Mouse (Mus musculus) naive thymus-derived CD4-positive, alpha-beta T cell, adult 2 months (primary cell): ENCODE measurements around the gene Olfr457.
"Not testable (repeated sequence)": the region's sequence is repeated elsewhere in the genome, so short reads cannot be mapped to it uniquely, and the experiment has no call there.

Source experiments
- DNase-seq: peaks from one replicate; pipeline ENCODE4 v3.0.0-alpha.2; 2011; ENCODE audit warnings: low read depth

The Olfr457 gene

GRCm38 (mm10) chr6:42476235-42476634 is at the start of gene Olfr457:
Gene Olfr457, minus strand, starts transcription at chr6:42476335.
- no peak for DNase-seq

- DNase-seq = no peak
Observed at GRCm38 (mm10) chr6:42513461-42513860, 37.3 kb upstream of the Olfr457 start.

DNA sequence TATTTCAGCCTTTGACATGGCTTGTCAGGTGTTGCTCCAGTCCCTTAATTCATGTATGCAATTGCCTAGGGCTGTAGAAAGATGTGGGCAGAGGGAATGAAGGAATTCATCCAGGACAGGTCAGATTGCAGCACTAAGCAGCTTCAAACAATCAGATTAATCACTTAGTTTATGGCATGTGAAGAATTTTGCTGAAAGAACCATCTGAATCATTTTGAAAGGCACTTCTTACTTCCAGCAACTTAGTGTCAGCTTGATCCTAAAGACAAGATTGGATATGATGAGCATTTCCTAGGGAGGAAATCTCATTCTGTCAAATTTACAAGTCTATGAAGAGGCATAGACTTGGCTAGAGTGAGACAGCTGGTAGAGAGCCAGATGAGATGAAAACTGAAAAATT is 33.2 kb upstream of the Olfr457 start:
- DNase-seq = no peak

DNA sequence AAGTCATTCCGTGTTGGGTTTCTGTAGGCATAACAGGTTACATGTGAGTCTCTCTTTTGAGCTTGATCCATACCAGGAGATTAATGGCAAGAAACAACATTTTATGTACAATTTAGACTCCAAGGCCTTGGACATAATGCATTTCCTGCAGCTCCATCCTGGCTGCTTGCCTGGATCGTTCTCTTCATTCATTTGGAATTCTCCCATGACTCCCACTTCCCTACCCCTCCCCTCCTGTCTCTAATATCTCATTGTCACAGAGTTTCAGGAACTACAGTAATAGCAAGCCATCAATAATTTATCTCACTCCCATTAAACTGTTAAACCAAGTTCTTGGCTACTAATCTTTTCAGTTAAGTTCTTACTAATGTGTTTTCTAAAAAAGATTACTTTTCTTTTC is 27.3 kb upstream of the Olfr457 start:
- no peak for DNase-seq

- no peak for DNase-seq
Observed at GRCm38 (mm10) chr6:42489731-42490130, 13.6 kb upstream of the Olfr457 start.

DNA sequence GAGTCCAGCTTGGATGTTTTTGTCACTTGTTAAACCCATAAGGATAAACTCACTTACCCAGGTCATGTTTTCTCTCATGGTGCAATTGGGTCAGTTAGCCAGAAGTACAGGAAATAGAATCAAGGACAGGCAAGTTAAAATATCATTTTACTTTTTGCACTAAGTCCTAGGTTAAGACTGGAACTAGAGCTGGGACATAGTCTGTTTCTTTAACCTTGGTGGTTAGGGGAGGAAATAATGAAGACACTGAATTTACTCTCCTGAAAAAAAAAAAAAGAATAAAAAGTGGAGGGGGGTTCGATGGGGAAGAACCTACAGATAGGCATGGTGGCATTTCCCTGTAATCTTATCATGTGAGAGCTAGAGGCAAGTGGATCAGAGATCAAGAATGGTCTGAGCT is 11.0 kb upstream of the Olfr457 start, which contains the start of gene Olfr456:
Olfr456 (minus strand) TSS at position 101 of the 400 bp plus-strand sequence.
- DNase-seq = no peak

GRCm38 (mm10) chr6:42484633-42485032 is 8.5 kb upstream of the Olfr457 start:
- DNase-seq = no peak

DNA sequence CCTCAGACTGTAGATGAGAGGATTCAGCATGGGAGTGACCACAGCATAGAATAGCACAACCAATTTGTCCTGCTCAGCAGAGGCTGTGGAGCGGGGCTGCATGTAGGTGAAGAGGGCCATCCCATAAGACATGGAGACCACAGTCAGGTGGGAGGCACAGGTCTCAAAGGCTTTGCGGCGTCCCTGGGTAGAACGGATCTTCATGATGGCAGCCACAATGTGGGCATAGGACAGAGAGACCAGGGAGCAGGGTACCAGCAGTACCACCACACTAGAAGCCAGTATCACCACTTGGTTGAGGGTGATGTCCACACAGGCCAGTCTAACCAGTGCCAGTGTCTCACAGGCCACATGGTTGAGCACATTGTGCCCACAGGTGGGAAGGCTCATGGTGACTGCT is 4.8 kb downstream of the Olfr457 start:
- DNase-seq = not testable (repeated sequence)

- DNase-seq = no peak
Observed at GRCm38 (mm10) chr6:42470542-42470941, 5.6 kb downstream of the Olfr457 start.

- DNase-seq = no peak
Observed at GRCm38 (mm10) chr6:42465096-42465495, 11.0 kb downstream of the Olfr457 start, which contains the start of gene Olfr458. Gene Olfr458, minus strand, starts transcription at chr6:42465196.

GRCm38 (mm10) chr6:42447381-42447780 is 28.8 kb downstream of the Olfr457 start:
- no peak for DNase-seq

DNA sequence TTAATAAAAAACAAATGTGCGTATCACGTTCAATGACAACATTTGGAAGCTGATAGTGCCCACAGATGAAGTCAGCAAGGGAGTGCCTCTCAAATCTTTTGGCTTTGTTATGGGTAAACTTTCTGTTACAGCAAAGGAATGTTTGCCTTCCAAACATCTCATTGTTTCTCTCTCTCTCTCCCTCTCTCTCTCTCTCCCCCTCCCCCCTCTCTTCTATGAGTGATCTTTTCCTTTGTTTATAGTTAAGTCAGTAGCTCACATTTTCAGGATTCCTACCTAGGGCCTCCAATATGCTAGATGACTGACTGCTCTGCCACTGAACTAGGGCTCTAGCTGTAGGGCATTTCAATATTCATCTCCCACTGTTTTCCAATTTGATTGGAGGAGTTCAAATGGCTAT is 31.6 kb downstream of the Olfr457 start:
- no peak for DNase-seq

DNA sequence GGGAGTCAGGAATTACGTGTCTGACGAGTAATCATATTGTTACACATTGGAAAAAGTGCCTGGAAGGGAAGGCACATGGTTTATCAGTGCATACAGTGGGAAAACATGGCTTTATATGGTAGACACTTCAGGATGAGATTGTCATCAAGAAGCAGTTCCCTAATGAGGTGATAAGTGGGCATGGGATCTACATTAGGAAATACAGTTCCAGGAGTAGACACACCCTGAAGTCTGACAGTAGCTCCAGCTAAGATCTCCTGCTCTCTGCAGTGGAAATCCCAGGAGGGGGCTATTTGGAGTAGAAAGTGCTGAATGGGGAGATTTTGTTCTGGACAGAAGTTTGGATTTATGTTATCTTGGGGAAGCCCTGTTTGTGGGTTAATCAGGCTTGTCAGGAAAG is 34.7 kb downstream of the Olfr457 start:
- no peak for DNase-seq

GRCm38 (mm10) chr6:42435490-42435889 is 40.6 kb downstream of the Olfr457 start:
- DNase-seq = no peak

GRCm38 (mm10) chr6:42434446-42434845 is 41.7 kb downstream of the Olfr457 start, which contains the start of gene Tas2r126:
Gene Tas2r126, plus strand, starts transcription at chr6:42434535.
- DNase-seq = no peak

DNA sequence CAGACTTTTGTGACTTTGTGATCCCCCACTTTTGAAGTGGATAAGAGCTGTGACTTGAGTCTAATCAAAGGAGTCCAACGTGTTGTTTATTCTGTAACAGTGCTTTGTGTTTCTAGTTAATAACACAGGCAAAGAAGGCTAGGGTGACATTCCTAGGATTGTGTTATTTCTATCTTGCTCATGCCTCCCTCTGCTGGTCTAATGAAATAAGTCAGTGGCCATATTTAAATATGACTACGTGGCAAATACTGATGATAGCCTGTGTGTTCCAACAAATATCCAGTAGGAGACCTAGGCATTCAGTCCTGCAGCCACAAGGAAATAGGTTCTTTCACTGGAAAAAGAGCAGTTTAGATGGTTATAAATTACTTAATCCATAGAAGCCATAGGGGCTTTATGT is 42.6 kb downstream of the Olfr457 start:
- DNase-seq = no peak

GRCm38 (mm10) chr6:42426337-42426736 is 49.8 kb downstream of the Olfr457 start:
- DNase-seq = no peak

GRCm38 (mm10) chr6:42424472-42424871 is 51.7 kb downstream of the Olfr457 start:
- DNase-seq = no peak

GRCm38 (mm10) chr6:42421439-42421838 is 54.7 kb downstream of the Olfr457 start:
- DNase-seq = no peak

- DNase-seq = no peak
Observed at GRCm38 (mm10) chr6:42419443-42419842, 56.7 kb downstream of the Olfr457 start.
